Mouse (Mus musculus): ENCODE results near the gene Cs.

Gene Cs

GRCm38 (mm10) chr10:128336195-128336594 lies 1.3 kb upstream of the Cs start:
- no peak for DNase-seq

GRCm38 (mm10) chr10:128336597-128336996 lies 937 bp upstream of the Cs start:
- DNase-seq = no peak

- no peak for DNase-seq
Observed at GRCm38 (mm10) chr10:128338415-128338814, 881 bp downstream of the Cs start.

DNA sequence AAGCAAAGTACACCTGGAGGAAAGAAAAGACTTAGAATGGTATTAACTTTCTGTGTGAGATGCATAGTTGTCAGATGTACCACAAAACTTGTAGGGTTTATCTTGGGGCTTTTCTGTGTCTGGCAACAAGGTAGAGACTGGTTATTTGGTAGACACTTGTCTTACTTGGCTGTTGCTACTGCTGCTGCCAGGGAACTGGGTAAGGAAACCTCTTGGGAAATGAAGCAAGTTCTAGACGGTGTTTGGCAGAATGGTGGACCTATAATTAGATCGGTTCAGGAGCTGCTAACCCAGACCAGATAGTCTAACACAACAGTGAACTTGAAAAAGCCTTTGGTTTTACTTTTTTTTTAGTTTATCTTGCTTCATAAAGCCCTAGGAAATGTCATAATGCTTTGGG lies 1.4 kb downstream of the Cs start:
- no peak for DNase-seq

- no peak for DNase-seq
Observed at GRCm38 (mm10) chr10:128340257-128340656, 2.7 kb downstream of the Cs start.

DNA sequence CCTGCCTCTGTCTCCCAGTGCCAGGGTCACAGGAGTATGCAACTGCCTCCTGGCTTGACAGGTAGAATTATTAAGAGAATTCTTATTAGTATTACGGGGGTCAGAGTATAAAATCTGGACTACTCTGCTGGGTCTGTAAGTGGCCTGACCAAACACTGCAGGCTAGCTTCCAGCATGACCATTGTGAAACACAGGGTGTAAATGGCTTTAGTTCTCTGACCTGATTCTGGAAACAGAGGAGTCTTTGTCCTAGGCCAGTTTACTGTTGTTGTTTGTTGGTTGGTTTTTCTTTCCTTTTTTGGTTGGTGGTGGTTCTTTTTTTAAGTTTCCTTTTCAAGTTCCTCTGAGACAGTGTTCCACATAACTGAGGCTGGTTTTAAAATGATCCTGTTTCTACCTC lies 5.9 kb downstream of the Cs start:
- no peak for DNase-seq

DNA sequence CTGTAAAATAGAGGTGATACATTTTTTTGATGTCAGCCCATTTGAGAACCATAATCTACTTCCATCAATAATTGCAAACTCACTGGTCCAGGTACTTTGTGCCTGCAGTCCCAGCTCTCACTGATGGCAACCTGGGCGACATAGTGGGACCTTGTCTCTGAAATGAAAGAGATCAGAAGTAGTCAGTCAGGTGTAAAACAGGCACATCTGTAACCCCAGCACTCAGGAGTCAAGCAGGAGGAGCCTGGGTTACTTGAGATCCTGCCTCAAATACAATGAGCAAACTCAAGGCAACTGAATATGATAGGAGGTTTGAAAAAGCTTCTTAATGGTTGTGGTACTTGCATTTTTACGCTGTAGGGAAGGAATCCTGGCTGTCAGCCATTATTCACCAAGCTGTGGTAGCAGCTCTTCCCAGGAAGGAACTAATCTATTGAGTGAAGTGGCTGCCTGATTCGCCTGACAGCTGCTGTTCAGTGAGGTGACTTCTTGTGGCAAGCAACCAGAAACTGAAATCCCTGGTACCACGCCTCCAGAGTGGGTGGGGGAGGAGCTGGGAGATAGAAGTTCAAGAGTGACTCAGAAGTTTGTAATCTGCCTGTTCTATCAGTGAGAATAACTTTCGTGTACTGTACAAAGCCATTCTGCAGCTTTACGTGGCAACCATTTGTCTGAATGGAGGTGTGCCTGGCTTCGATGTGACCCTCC lies 7.2 kb downstream of the Cs start:
- peak; percentile 60 to 79 for DNase-seq

- DNase-seq = no peak
Observed at GRCm38 (mm10) chr10:128347541-128347940, 10.0 kb downstream of the Cs start.

GRCm38 (mm10) chr10:128358796-128359195 lies 21.3 kb downstream of the Cs start:
- DNase-seq = no peak

GRCm38 (mm10) chr10:128359226-128359625 lies 21.7 kb downstream of the Cs start:
- DNase-seq = no peak

DNA sequence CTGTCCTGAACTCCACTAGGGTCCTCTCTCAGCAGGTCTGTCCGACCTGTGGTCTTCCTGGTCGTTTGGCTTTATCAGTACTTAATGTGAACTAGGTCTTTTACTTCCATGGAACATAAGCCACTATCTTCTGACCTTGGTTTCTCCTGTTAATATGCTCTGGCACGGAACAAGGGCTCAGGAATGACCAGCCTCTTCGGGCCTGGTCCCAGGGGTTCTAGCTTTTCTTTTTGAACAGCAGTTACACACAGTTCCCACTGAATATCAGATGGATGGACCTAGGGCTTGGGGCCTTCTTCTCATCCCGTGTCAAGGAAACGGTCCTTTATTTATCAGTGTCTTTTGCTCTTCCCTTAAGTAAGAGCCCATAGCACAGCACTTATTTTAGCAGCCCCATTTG lies 24.3 kb downstream of the Cs start:
- no peak for DNase-seq

GRCm38 (mm10) chr10:128362568-128362967 lies 25.0 kb downstream of the Cs start:
- no peak for DNase-seq

- no peak for DNase-seq
Observed at GRCm38 (mm10) chr10:128367899-128368401, 30.4 kb downstream of the Cs start.

- peak; percentile 85 to 90 for DNase-seq
Observed at GRCm38 (mm10) chr10:128368402-128369217, 31.1 kb downstream of the Cs start, which contains the start of gene Coq10a. Gene Coq10a (minus strand): TSS chr10:128368997.

- no peak for DNase-seq
Observed at GRCm38 (mm10) chr10:128369218-128369543, 31.6 kb downstream of the Cs start.

DNA sequence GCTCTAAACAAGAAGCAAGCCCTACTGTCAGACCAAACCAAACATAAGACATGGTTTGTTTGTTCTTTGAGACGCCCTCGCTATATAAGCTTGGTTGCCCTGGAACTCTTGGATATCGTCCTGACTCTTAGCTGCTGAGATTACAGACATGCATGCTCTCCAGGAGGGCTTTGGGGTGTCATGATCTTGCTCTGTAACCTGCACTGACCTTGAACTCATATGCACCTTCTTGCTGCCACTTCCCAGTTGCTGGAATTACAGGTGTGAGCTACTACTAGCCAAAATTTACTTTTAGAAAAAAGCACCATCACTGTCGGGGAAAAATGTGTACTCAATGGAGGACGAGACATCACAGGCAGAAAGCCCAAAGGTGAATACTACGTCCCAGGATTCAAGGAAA lies 32.1 kb downstream of the Cs start:
- no peak for DNase-seq

- DNase-seq = no peak
Observed at GRCm38 (mm10) chr10:128370021-128370420, 32.5 kb downstream of the Cs start.

DNA sequence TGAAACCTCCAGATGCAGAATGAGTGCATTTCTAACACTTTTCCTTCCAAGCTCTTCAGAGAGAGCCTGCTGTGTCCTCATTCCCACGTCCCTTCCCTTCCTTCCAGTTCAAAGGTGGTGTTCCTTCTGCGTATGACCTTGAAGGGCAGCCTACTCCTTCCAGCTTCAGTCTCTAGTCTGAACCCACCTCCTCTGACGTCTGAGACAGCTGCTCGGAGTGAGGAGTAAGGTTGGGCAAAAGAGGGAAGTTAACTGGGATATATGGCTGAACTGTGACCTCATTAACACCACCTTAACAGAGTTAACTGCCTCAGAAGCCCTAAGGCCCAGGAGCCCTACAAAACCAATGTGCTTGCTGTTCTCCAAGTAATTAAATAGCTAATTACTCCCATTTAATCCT lies 33.1 kb downstream of the Cs start:
- no peak for DNase-seq

- DNase-seq = no peak
Observed at GRCm38 (mm10) chr10:128372142-128372541, 34.6 kb downstream of the Cs start.

GRCm38 (mm10) chr10:128372989-128373748 lies 35.6 kb downstream of the Cs start:
- no peak for DNase-seq

- DNase-seq = no peak
Observed at GRCm38 (mm10) chr10:128374393-128374792, 36.9 kb downstream of the Cs start.

DNA sequence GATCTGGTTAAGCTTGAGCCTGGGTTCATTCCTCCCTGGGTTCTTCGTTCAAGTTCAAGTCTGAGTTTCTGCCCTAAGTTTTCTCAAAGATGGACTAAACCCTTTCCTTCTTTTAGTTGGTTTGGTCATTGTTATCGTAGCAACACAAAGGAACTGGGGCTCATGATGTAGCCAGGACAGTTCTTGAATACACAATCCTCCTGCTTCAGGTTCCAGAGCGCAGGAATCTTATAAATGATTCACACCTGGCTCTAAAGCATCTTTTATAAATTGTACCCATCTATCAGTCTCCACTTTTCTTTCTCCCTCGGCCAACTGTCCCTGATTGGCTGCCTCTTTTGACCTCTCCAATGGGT lies 38.5 kb downstream of the Cs start:
- no peak for DNase-seq

DNA sequence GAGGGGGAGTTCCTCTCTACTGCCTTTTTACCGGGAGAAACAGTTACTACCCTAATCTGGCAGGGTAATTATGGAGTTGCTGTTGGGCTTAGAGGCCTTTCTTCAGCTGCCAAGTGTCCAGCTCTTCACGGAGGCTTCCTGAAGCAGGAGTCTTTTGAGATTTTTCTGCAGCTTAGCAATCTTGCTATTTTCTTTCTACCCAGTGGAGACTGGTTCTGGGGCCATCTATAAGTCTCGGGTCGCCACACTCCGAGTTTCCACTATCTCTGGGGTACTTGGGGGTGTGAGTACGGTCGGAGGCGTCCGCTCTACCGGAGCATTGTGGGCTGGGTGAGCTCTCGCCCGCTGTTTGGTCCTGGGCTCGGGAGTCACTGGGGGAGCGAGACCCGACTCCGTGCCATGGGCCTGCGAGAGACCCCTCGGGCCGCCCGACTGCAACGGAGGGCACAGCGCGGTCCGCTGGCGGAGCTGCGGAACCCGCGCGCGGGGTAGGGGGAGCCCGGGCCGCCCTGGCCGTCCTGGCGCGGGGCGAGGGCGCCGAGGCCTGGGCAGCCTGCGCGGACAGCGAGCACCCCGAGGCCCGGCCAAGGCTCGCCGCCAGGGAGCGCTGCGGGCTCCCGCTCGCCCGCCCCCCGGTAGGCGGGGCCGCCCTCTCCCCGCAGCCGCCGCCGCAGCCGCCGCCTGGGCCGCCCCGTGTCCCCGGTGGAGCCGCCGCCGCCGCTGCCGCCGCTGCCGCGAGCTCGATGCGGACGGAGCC lies 39.1 kb downstream of the Cs start, which contains the start of gene Ankrd52:
Gene Ankrd52 (plus strand): TSS at position 661 of the 757 bp plus-strand sequence.
- DNase-seq = peak; percentile 53 to 67

Measured in thymus, adult 18-20 months (tissue).